Mouse (Mus musculus): ENCODE measurements around the gene Dennd1b.

DNA sequence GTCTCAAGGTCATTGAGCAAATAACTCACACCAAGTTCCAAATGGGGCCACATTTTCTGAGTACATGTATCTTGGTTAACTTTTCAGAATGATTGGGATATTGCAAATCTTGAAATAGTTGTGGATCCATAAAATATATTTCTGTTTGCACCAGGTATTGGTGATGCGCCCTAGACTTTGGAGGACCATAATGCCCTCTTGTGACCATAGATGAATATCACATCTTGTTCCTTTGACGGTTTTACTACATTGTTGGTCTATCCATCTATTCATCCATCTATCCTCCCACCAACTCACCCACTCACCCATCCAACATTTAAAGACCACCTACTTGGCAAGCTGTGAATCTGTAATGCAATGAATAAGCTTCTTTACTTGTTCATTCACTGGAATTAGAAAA, 120.1 kb downstream of the Dennd1b start:
- TF ChIP-seq CTCF (IDR thresholded peaks at IDR 0.05; ENCODE audit: low read depth) (peak; percentile 47), EP300 (IDR thresholded peaks at IDR 0.05; ENCODE audit: low read depth) (no peak)
